Mouse (Mus musculus) liver, postnatal 0 days (tissue): Measurements from ENCODE around the gene Atp5l. TPM values are rescaled to one million over a fixed set of nuclear protein-coding genes. Genes with fewer than 3 reads are reported as not detected.

Experiments used
- ATAC-seq: fragments of 200-750 bp; cut with Nextera tagmentation; 2 replicates; pipeline ENCODE4 v1.8.0; 2017; ENCODE audit warnings: mild to moderate bottlenecking, moderate library complexity
- DNase-seq: peaks from one replicate; pipeline ENCODE4 v3.0.0-alpha.2; 2016
- H3K27ac ChIP-seq: fragments of 300-500 bp; sonication (generic); 2 replicates; pipeline ENCODE4 v1.5.1; 2014; ENCODE audit warnings: antibody characterized with exemption, moderate library complexity, mild to moderate bottlenecking, low read depth
- H3K27me3 ChIP-seq: fragments of 300-500 bp; sonication (generic); 2 replicates; pipeline ENCODE4 v1.6.1; 2014; ENCODE audit warnings: low read length, control low read depth, mixed read lengths; ENCODE audit not compliant: insufficient read depth
- H3K36me3 ChIP-seq: fragments of 300-500 bp; sonication (generic); replicated peaks from 2 replicates; pipeline ENCODE4 v1.6.1; 2014; ENCODE audit warnings: mild to moderate bottlenecking, control low read depth, low read length, moderate library complexity, mixed read lengths; ENCODE audit not compliant: insufficient read depth
- H3K4me1 ChIP-seq: fragments of 300-500 bp; sonication (generic); 2 replicates; pipeline ENCODE4 v1.6.1; 2014; ENCODE audit warnings: antibody characterized with exemption, mild to moderate bottlenecking, control low read depth; ENCODE audit not compliant: insufficient read depth
- H3K4me2 ChIP-seq: fragments of 300-500 bp; sonication (generic); 2 replicates; pipeline ENCODE4 v1.6.1; 2014; ENCODE audit warnings: low read depth, mild to moderate bottlenecking, low read length, moderate library complexity, mixed read lengths
- H3K4me3 ChIP-seq: fragments of 300-500 bp; sonication (generic); 2 replicates; pipeline ENCODE4 v1.5.1; 2014; ENCODE audit warnings: low read depth, low read length
- H3K9ac ChIP-seq: fragments of 300-500 bp; sonication (generic); replicated peaks from 2 replicates; pipeline ENCODE4 v1.6.1; 2014; ENCODE audit warnings: mild to moderate bottlenecking, moderate library complexity
- H3K9me3 ChIP-seq: fragments of 300-500 bp; sonication (generic); 2 replicates; pipeline ENCODE4 v1.6.1; 2016; ENCODE audit warnings: mild to moderate bottlenecking, control low read depth, low read length, mixed read lengths
- CTCF ChIP-seq: sonication (generic); IDR thresholded peaks from 2 replicates; pipeline ENCODE4 v1.5.1; 2016; ENCODE audit warnings: antibody characterized with exemption, low read depth
- EP300 ChIP-seq: IDR thresholded peaks from 2 replicates; pipeline ENCODE4 v1.6.1; 2016; ENCODE audit warnings: antibody characterized with exemption, low read depth, mild to moderate bottlenecking
- WGBS: fragments of 180-500 bp; shearing (Covaris S2); extraction: QIAGEN DNeasy Blood & Tissue Kit; methylation state at CpG from one replicate; pipeline ENCODE4 v1.1.7; 2014; ENCODE audit not compliant: insufficient replicate concordance; 5-methylcytosine and 5-hydroxymethylcytosine counted together
- polyA plus RNA-seq: library from polyadenylated mRNA; unstranded; fragments of >200 nt; fragmentation: Nextera tagmentation; extraction: Ambion mirVana; gene quantifications from 2 replicates; pipeline ENCODE4 v1.2.1, GENCODE M21; 2015

The Atp5l gene
- polyA plus RNA-seq, 1 experiment from 2014 or later = 764 TPM

DNA sequence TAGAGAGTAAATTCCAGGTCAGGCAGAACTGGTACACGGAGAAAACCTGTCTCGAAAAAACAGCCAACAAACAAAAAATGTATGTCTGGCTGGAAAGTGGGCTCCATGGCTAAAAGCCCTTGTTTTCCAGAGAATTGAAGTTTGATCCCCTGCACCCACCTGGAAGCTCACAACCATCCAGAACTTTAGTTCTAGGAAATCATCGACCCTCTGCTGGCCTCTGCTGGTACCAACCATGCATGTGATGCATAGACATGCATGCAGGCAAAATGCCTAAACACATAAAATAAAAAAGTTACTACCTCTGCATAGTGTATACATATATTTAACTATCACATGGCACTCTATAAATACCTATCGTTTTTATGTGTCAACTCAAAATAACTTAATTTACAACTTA is 20.1 kb downstream of the Atp5l start:
- Histone ChIP-seq H3K4me3 (no peak overlapping the region), H3K36me3 (no peaks in the 10 kb centered on the region), H3K27me3 (no peaks in the 10 kb centered on the region), H3K4me2 (no peak overlapping the region), H3K4me1 (no peaks in the 10 kb centered on the region), H3K27ac (no peak overlapping the region), H3K9ac (no peak overlapping the region), H3K9me3 (no peaks in the 10 kb centered on the region)
- WGBS = 52% methylated on average over 4 of the region's 4 CpGs
- TF ChIP-seq CTCF = peak; percentile 53
- TF ChIP-seq EP300 = no peak
- DNase-seq (no peak), ATAC-seq (no peak)

DNA sequence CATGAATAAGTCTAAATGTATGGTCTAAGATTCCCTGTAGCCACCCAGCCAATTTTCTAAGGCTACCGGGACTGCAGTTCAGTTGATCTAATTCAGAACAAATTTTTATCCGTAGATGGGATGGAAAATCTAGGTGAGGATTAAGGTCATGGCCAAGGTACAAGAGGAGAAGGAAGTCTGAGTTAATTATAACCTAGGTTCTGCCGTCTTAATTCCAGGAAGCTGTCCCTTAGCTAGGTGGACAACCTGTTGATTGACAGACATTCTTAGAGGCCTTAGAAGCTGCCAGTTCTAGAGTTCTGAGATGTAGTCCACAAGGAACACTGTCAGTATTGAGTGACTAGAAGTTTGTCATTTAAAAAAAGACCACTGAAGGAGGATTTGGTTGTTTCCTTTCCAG is 20.8 kb downstream of the Atp5l start:
- H3K36me3 ChIP-seq = no peaks in the 10 kb centered on the region
- H3K4me2 ChIP-seq = no peak overlapping the region
- no peaks in the 10 kb centered on the region for H3K4me1 ChIP-seq
- DNase-seq = no peak
- H3K27ac ChIP-seq = no peak overlapping the region
- ATAC-seq = no peak
- TF ChIP-seq EP300 (no peak), CTCF (no peak)
- H3K4me3 ChIP-seq = no peak overlapping the region
- H3K9ac ChIP-seq = no peak overlapping the region
- H3K27me3 ChIP-seq = no peaks in the 10 kb centered on the region
- WGBS = 60% methylated on average over 3 of the region's 3 CpGs
- H3K9me3 ChIP-seq = no peaks in the 10 kb centered on the region

DNA sequence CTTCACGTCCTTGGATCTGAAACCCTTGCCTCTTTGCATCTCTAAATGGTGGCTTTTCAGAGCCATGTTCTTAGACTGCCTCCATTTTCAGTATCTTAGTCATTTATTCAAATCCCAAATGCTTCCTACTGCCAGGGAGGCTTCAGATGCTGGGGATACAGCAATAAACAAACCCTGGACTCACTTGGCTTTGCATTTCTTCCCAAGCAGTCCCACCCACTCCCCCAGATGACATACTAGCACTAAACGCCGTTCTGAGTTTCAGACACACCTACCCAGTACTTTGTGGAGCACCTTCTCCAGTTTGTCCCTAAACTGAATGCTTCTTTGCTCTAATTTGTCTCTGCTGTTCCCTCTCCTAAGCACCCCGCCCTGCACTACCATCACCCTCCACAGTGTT is 23.5 kb downstream of the Atp5l start:
- Histone ChIP-seq H3K9ac (no peak overlapping the region), H3K36me3 (no peaks in the 10 kb centered on the region), H3K4me2 (no peak overlapping the region), H3K4me1 (no peaks in the 10 kb centered on the region), H3K9me3 (no peaks in the 10 kb centered on the region), H3K27me3 (no peaks in the 10 kb centered on the region), H3K4me3 (no peak overlapping the region), H3K27ac (no peak overlapping the region)
- TF ChIP-seq CTCF = no peak
- no peak for TF ChIP-seq EP300
- ATAC-seq = no peak
- WGBS = 59% methylated on average over 4 of the region's 4 CpGs
- DNase-seq = no peak

DNA sequence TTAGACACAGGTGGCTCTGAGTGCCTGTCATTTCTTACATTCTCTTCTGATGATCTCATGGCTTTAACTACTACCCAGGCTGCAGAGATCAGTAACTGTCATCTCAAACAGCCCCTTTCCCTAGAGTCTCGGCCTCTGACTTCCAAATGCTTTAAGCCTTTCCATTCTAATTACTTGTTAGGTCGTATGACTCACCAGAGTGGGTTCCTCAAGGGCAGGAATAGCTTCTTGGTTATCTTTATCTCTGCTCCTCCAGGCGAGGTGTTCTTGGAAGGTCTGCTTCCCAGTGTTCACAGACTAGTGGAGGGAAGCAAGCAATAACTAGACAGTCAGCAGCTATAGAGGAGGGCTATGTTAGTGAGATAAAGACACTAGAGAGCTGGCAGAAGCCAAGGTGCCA is 27.9 kb downstream of the Atp5l start:
- ATAC-seq (no peak), DNase-seq (no peak)
- TF ChIP-seq EP300 (no peak), CTCF (no peak)
- Histone ChIP-seq H3K4me2 (no peak overlapping the region), H3K4me1 (no peaks in the 10 kb centered on the region), H3K27ac (no peak overlapping the region), H3K9ac (no peak overlapping the region), H3K9me3 (no peaks in the 10 kb centered on the region), H3K4me3 (no peak overlapping the region), H3K27me3 (no peaks in the 10 kb centered on the region), H3K36me3 (no peaks in the 10 kb centered on the region)
- 60% methylated on average over 3 of the region's 3 CpGs for WGBS

- no peak for DNase-seq
- no peaks in the 10 kb centered on the region for H3K4me1 ChIP-seq
- H3K4me3 ChIP-seq = no peak overlapping the region
- ATAC-seq = no peak
- H3K27ac ChIP-seq = no peak overlapping the region
- H3K9ac ChIP-seq = no peak overlapping the region
- WGBS = 80% methylated on average over 6 of the region's 6 CpGs
- H3K27me3 ChIP-seq = no peaks in the 10 kb centered on the region
- H3K9me3 ChIP-seq = no peaks in the 10 kb centered on the region
- no peaks in the 10 kb centered on the region for H3K36me3 ChIP-seq
- H3K4me2 ChIP-seq = no peak overlapping the region
- TF ChIP-seq CTCF = no peak
- TF ChIP-seq EP300 = no peak
Observed at GRCm38 (mm10) chr9:44891210-44891609, 29.3 kb downstream of the Atp5l start.

- Histone ChIP-seq H3K9me3 (no peaks in the 10 kb centered on the region), H3K4me2 (no peak overlapping the region), H3K9ac (no peak overlapping the region), H3K27ac (no peak overlapping the region), H3K27me3 (no peaks in the 10 kb centered on the region), H3K4me3 (no peak overlapping the region), H3K36me3 (no peaks in the 10 kb centered on the region), H3K4me1 (no peaks in the 10 kb centered on the region)
- TF ChIP-seq CTCF (no peak), EP300 (no peak)
- DNase-seq (no peak), ATAC-seq (no peak)
- 42% methylated on average over 2 of the region's 2 CpGs for WGBS
Observed at GRCm38 (mm10) chr9:44890122-44890521, 30.4 kb downstream of the Atp5l start.

DNA sequence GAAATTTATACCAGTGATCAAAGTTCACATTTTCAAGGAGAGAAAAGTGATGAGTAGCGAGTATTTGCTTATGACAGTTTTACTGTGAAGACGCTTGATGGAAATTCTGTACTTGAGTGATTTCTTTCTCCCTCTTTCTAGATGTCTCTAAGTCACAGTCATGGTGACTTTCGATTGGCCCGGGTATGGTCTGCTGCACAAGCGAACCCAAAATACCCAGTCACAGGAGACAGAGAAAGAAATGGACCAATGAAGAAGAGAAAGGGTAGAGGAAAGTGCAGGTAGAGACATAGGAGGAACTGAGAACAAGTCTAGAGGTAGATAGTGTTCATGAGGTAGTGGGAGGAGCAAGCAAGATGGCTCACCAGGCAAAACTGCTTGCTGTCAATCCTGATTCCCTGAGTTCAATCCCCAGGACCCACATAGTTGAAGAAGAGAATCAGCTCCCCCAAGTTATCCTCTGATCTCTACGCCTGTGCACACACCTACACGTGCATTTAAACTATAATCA is 32.4 kb downstream of the Atp5l start:
- H3K9me3 ChIP-seq = no peaks in the 10 kb centered on the region
- TF ChIP-seq EP300 (no peak), CTCF (no peak)
- no peaks in the 10 kb centered on the region for H3K36me3 ChIP-seq
- no peak overlapping the region for H3K4me3 ChIP-seq
- H3K4me2 ChIP-seq = no peak overlapping the region
- H3K4me1 ChIP-seq = 0 out of 2 replicates have a peak, but pooled peaks cover 2% of the 10 kb centered on the region
- H3K27me3 ChIP-seq = no peaks in the 10 kb centered on the region
- no peak overlapping the region for H3K27ac ChIP-seq
- 77% methylated on average over 7 of the region's 7 CpGs for WGBS
- DNase-seq (no peak), ATAC-seq (no peak)
- no peak overlapping the region for H3K9ac ChIP-seq
